Mouse (Mus musculus) liver, adult 2 months (tissue): ENCODE measurements at regions not wholly inside any gene's neighbourhood (a gene's known extent, or its start where the extent isn't known, plus 50 kb on each side); places are given as distances from the start of the nearest gene placed in this dataset.

Experiments used
- DNase-seq: peaks from one replicate; pipeline ENCODE4 v3.0.0-alpha.2; 2011; ENCODE audit warnings: low read depth, low spot score; ENCODE audit errors: extremely low read depth
- H3K27ac ChIP-seq: fragments of 200-500 bp; replicated peaks from 2 replicates; pipeline ENCODE4 v1.5.1; 2012; ENCODE audit warnings: low read depth, mild to moderate bottlenecking, control low read depth, inconsistent platforms, low read length; ENCODE audit not compliant: insufficient read depth
- H3K27me3 ChIP-seq: fragments of 200-500 bp; 2 replicates; pipeline ENCODE4 v1.6.1; 2012; ENCODE audit warnings: mild to moderate bottlenecking, moderate library complexity, low read length, inconsistent platforms; ENCODE audit not compliant: control insufficient read depth, insufficient read depth
- H3K36me3 ChIP-seq: fragments of 200-500 bp; 2 replicates; pipeline ENCODE4 v1.6.1; 2012; ENCODE audit warnings: low read length, inconsistent platforms; ENCODE audit not compliant: control insufficient read depth, insufficient read depth
- H3K4me1 ChIP-seq: fragments of 200-500 bp; 2 replicates; pipeline ENCODE4 v1.6.1; 2011; ENCODE audit warnings: low read length; ENCODE audit not compliant: control insufficient read depth, insufficient read depth
- H3K4me3 ChIP-seq: fragments of 200-500 bp; 2 replicates; pipeline ENCODE4 v1.5.1; 2011; ENCODE audit warnings: low read depth, mild to moderate bottlenecking, control low read depth, low read length, moderate library complexity; ENCODE audit not compliant: insufficient read depth
- H3K79me2 ChIP-seq: fragments of 200-500 bp; 2 replicates; pipeline ENCODE4 v1.6.1; 2012; ENCODE audit warnings: inconsistent platforms, mild to moderate bottlenecking, low read length, moderate library complexity; ENCODE audit not compliant: control insufficient read depth, insufficient read depth
- H3K9ac ChIP-seq: fragments of 200-500 bp; 2 replicates; pipeline ENCODE4 v1.6.1; 2012; ENCODE audit warnings: low read depth, mild to moderate bottlenecking, control low read depth, inconsistent platforms, low read length
- CTCF ChIP-seq: fragments of 200-500 bp; IDR thresholded peaks from 2 replicates; pipeline ENCODE4 v1.5.1; 2011; ENCODE audit warnings: low read depth, low read length, control low read depth
- POLR2A ChIP-seq: fragments of 200-500 bp; IDR thresholded peaks from 2 replicates; pipeline ENCODE4 v1.6.1; 2011; ENCODE audit warnings: low read length, control low read depth; ENCODE audit not compliant: insufficient read depth; ENCODE audit errors: extremely low read depth
- WGBS: fragments of 180-500 bp; shearing (Covaris S2); methylation state at CpG from one replicate; pipeline ENCODE4 v1.1.7; 2018; 5-methylcytosine and 5-hydroxymethylcytosine counted together

DNA sequence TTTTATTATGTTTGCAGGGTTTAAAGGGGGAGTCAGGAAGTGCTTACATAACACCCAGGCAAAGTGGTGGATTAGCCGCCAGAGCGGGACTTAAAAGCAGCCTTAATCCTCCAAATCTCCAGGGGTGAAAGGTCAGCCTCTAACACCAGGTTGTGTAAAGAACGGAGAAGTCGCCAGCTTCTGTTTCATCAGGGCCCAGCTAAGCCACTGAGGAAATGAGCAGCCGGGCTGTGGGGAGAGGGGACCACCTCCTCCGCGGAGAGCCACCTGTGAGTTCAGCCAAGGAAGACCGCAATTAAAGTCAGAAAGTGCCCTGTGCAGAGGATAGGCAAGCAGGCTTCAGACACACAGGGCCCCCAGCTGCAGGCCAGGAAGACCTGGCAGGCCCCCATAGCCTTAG, 359.8 kb downstream of the En1 start:
- Histone ChIP-seq H3K27me3 (no peaks in the 10 kb centered on the region), H3K4me1 (no peaks in the 10 kb centered on the region), H3K4me3 (no peak overlapping the region), H3K27ac (no peak overlapping the region), H3K9ac (no peak overlapping the region), H3K36me3 (no peaks in the 10 kb centered on the region), H3K79me2 (no peaks in the 10 kb centered on the region)
- 13% methylated on average over 8 of the region's 8 CpGs for WGBS
- DNase-seq = peak; percentile 28
- no peak for TF ChIP-seq CTCF
- no peak for TF ChIP-seq POLR2A

DNA sequence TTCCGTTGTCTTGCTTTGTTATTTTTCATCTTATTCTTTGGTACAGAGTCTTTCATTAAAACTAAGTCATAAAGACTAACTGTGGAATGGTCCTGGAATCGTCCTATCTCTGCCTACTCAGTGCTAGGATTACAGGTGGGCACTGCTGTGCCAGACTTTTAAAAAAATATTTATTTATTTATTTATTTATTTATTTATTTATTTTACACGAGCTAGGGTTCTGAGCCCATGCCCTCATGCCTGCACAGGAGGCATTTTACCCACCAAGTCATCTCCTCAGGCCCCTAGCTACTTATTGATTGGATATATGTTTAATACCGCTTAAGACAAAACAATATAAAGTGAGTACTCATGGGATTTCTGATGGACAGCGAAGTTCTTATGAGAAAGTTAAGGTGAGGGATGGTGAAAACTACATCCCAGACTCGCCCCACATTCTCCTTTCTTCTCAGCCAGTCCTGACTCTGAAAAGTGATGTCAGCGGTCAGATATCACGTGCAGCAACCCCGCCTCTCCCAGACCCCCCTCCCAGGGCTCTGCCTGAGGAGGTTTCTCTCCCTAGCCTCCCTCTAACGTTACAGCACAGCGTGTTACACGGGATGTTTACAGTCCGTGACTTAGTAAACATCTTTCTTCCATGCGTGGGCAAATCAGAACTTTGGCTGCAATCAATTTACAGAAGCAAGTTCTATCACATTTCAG, 361.4 kb downstream of the En1 start:
- Histone ChIP-seq H3K4me3 (no peak overlapping the region), H3K4me1 (no peaks in the 10 kb centered on the region), H3K79me2 (no peaks in the 10 kb centered on the region), H3K27me3 (no peaks in the 10 kb centered on the region), H3K27ac (no peak overlapping the region), H3K9ac (no peak overlapping the region), H3K36me3 (no peaks in the 10 kb centered on the region)
- WGBS = 25% methylated on average over 14 of the region's 14 CpGs
- TF ChIP-seq CTCF (no peak), POLR2A (no peak)
- DNase-seq = no peak

DNA sequence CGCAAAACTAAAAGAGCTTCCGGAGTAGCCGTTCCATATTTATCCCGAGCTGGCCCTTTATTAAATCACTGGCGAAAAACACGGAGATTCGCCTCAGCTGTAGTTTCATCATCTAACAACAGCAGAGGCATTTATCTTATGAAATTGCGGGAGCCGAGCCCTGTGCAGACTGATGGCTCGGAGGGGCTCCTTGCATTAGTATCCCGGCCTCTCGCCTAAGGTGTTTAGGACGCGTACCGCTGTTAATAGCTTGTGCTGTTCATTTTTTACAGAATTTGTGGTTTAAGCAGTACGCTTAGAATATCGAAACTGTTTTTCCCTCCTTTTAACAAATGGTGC, 361.9 kb downstream of the En1 start:
- Histone ChIP-seq H3K36me3 (no peaks in the 10 kb centered on the region), H3K4me3 (no peak overlapping the region)
- WGBS = 52% methylated on average over 17 of the region's 17 CpGs

DNA sequence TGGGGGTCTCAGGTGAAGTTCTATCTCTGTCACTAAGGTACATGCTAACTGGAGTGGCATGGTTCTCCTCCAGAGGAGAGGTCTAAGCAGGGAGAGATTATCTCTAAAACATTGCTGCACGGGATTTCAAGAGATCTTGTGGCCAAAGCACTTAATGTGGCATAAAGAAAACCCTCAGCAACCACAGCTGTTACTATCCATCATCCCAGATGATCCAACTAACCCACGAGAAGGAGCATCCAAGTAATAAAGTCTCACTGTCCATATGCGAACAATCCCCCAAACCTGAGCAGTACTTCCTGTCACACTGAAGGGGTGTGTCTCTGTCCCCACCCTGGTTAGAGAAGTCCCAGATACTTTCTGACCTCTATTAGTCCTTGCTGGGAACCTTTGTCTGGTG, 363.9 kb downstream of the En1 start:
- TF ChIP-seq POLR2A = no peak
- no peak for TF ChIP-seq CTCF
- DNase-seq = no peak
- Histone ChIP-seq H3K27ac (no peak overlapping the region), H3K79me2 (no peaks in the 10 kb centered on the region), H3K36me3 (no peaks in the 10 kb centered on the region), H3K9ac (no peak overlapping the region), H3K4me1 (no peaks in the 10 kb centered on the region), H3K27me3 (no peaks in the 10 kb centered on the region), H3K4me3 (no peak overlapping the region)
- WGBS = 66% methylated on average over 3 of the region's 3 CpGs

More for the DNA sequence above, 361.9 kb downstream of the En1 start:
- no peak for DNase-seq
- TF ChIP-seq POLR2A (no peak), CTCF (no peak)
- H3K9ac ChIP-seq = no peak overlapping the region
- H3K27me3 ChIP-seq = no peaks in the 10 kb centered on the region
- no peaks in the 10 kb centered on the region for H3K79me2 ChIP-seq
- H3K27ac ChIP-seq = no peak overlapping the region
- H3K4me1 ChIP-seq = no peaks in the 10 kb centered on the region

DNA sequence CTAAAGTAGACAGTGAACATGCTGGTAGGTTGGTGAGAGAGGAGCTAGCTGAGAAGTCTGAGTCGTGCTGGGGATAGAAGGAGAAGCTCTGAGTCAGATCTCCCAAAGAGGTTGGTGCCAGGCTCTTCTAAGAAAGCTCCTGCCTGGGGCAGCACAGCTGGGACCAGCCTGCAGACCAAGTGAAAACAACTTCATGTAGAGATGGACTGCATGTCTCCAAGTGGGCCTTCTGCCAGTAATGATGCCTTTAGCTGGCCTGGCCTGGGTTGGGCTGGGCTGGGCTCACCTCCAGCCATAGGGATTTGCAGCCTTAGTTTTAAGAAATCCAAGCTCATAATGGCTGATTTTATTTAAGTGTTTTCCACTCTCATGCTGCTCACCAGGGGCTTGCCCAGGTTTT, 357.7 kb downstream of the Insig2 start:
- H3K27me3 ChIP-seq = no peaks in the 10 kb centered on the region
- H3K4me3 ChIP-seq = no peak overlapping the region
- H3K36me3 ChIP-seq = no peaks in the 10 kb centered on the region
- H3K4me1 ChIP-seq = no peaks in the 10 kb centered on the region
- H3K9ac ChIP-seq = no peak overlapping the region
- TF ChIP-seq CTCF (no peak), POLR2A (no peak)
- no peaks in the 10 kb centered on the region for H3K79me2 ChIP-seq
- no peak for DNase-seq
- WGBS = 63% methylated on average over 1 of the region's 1 CpGs
- no peak overlapping the region for H3K27ac ChIP-seq

DNA sequence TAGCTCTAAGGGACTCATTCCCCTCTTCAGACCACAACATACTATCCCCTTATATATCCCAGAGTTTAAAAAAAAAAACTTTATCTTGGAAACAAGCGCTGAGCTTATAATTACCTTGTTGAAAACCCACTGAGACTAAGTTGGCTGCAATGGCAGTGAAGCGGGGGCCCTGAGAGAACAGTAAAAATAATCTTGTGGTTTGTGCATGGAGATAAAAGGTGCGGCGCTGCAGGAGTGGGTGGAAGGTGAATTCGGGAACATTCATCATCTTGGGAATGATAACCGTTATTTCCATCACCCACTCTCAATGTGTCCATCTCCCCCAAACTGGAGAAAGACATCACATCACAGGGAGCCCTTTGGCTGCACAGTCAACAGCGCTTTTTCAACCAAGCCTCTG, 327.9 kb downstream of the Insig2 start:
- Histone ChIP-seq H3K9ac (no peak overlapping the region), H3K4me1 (no peaks in the 10 kb centered on the region), H3K27me3 (no peaks in the 10 kb centered on the region), H3K79me2 (no peaks in the 10 kb centered on the region), H3K4me3 (no peak overlapping the region), H3K27ac (no peak overlapping the region), H3K36me3 (no peaks in the 10 kb centered on the region)
- DNase-seq = no peak
- WGBS = 92% methylated on average over 7 of the region's 7 CpGs
- no peak for TF ChIP-seq CTCF
- TF ChIP-seq POLR2A = no peak
